Mouse (Mus musculus) gastrocnemius, postnatal 4 days (tissue): ENCODE data around the gene Zfp273. TPM values are rescaled to one million over a fixed set of nuclear protein-coding genes. Genes with fewer than 3 reads are reported as not detected.
A peak's percentile ranks its signal among the peaks of the same experiment; 100 is the strongest.
"Not testable (repeated sequence)": the region's sequence is repeated elsewhere in the genome, so short reads cannot be mapped to it uniquely, and the experiment has no call there.

Experiments
- DNase-seq, 2 experiments: peaks; one replicate each; pipeline ENCODE4 v3.0.0; 2021 to 2022; ENCODE audit warnings: low spot score in 2 of 2, mixed read lengths in 2 of 2
- long read RNA-seq, 2 experiments: library from polyadenylated mRNA; stranded (forward); transcript quantifications; one replicate each; pipeline ENCODE4 v2.0.0; 2021
- total RNA-seq, 2 experiments: library from RNA; stranded (reverse); gene quantifications; 2 replicates each; pipeline ENCODE4 v1.2.3; 2021

Zfp273 gene
- 1 to 10 TPM; 2.4 to 2.7 TPM for total RNA-seq
- long read RNA-seq, experiment 1, partial matches to known transcripts: 0 of 1 reads
- long read RNA-seq, experiment 1, other reads (novel, unspliced or antisense): 0 of 1 reads
- long read RNA-seq, experiment 2: 0 reads

DNA sequence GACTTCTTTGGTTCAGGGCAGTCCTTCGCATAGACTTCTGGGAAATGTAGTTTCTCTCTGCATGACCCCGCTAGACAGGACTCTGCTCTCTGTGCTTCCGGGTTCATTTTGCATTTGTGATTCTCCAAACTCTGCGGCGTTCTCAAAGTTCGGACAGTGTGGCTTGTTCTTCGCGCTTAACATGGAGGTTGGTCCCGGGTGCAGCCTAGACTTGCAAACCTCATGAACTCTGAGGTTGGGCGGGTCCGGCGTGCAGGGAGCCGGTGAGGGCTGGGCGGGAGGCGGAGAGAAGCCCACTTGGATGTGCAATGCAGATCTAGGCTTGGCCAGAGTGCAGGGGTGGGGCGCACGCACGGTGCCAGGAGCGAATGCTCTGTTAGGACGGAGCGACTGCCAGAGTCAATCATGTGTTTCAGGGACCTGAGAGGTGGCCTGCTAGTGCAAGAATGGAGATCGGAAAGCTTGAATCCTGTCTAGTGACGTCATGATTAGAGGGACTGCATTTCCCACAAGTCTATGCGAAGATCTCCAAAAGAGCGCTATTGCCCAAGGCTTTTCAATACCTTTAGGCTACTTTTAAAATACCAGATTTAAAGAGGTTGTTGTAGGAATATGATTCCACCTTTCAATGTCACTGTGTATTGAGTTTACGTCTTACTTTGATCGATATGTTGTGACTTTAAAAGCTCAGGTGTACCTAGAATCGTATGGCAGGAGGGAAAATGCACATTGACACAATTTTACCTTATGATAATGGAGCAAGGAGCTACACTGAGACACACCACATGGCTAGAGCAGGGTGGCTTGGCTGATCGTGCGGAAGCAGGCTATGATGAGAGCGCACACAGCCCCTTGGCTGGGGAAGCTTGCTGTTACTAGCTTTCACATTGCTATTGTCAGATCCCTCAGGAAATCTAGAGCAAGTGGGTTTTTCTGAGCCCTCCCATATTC is at the start of gene Zfp273:
Gene Zfp273, plus strand, starts transcription at position 31 of the 951 bp plus-strand sequence.
- peak; percentile 32 to 67 for DNase-seq

DNA sequence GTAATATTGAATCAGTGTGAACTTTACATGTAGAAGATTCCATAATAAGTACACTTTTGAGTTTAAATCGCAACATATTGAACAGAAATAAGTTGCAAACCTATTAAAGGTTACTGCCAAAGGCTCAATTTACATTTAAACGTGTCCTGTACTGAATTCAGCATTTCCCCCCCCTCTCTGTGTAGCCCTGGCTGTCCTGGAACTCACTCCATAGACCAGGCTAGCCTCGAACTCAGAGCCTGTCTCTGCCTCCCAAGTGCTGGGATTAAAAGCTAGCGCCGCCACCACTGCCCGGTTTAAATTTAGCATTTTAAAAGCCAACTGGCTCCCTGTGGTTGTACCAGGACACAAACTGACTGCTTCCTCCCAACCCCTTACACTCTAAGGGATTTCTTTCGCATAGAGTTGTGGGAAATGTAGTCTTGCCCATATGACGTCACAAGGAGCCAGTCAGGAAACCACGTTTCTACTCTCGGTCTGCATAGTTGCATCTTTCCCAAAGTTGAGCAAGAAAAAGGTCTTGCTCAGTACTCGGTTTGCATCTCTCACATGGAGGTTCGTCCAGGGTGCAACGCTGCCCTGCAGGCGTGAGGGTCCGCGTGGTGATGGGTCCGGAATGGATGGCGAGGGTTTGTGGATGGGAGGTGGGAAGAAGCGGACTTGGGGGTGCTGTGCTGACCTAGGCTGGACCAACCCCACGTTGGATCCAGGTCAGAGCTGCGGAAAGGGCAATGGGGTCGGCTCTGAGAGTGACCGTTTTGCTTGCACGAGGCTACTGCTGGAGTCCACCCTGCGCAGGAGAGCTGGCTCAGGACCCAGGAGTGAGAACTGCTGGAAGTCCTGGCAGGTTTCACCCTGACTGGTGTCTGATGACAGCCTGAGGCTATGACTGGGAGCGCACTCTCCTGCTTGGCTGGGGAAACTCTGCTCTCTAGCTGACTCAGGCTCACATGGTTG is 34.0 kb upstream of the Zfp273 start, which contains the start of gene Zfp493:
Gene Zfp493, plus strand, starts transcription at position 429 of the 957 bp plus-strand sequence.
- DNase-seq: peak; percentile 18 to 47

DNA sequence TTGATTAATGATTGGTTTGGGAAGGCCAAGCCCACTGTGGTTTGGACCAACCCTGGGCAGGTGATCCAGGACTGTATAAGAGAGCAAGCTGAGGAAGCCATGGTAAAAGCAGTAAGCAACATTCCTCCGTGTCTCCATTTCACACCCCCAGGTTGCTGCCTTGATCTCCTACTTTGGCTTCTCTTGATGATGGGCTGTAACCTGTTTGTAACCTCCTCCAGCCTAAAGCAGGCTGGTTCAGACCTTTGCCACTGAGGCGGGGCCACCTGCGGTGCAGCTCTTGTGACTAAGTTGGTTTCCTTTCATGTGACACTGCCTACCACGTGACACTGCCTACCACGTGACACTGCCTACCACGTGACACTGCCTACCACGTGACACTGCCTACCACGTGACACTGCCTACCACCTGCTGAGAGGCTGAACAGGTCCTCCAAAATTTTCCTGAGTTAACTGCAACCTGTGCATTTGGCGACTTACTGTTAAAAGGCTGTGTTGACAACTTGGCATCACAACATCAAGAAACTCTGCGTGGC is 21.6 kb upstream of the Zfp273 start:
- DNase-seq: no peak

DNA sequence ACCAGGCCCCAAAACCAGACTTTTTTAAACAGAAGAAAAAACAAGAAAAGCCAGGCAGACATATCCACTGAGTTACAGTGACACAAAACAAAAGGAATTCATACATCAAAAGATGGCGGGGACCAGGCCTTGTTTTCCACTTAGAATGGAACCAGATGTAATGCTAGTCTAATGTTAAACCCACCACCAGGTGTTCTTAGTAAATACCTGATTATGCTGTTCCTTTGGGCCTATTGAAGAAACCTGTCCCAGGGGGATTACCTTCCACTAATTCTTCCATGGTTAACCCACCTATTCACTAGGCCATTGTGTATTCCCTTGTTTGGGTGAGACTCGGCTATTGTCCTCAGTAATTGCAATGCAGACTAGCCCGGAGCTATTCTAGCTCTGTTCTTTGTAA is 14.9 kb upstream of the Zfp273 start:
- DNase-seq: no peak

DNA sequence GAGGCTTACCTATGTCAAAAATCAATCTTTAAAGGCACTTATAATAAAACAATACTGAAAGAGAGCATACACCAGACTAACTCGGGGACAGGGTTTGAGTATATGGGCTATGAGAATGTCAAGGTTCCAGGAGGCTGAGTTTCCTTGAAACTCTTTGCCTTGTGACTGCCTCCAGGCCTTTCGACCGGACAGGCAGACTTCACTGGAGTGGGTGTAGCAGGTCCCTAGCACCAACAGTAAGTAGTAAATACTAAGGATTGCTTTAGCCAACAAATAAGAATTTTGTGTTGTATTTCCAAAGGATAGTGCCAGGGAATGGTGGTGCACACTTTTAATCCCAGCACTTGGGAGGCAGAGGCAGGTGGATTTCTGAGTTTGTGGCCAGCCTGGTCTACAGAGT is 14.4 kb upstream of the Zfp273 start:
- DNase-seq: not testable (repeated sequence)

DNA sequence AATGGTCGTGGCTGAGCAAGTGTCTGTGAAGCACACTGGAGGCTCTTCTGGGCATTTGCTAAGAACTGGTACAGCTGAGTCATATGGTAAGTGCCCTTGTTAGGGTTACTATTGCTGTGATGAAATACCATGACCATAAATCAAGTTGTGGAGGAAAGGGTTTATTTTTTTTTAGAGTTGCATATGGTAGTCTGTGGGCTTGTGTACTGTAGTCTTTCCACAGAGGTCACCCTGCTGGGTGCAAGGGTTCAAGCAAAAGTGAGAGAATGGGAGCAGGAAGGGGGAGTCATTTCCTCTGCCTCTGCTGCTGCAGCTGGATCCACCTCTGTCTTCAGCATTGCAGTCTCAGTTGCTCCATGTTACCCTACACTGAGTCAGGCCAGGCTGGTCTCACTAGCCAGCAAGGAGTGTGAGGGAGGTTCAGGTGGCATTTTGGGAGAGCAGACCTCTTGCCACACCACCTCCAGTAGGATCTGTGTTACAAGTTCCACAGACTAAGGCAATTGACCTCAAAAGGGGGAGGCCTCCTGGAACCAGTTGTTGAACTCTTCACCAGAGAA is 1.8 kb upstream of the Zfp273 start:
- no peak for DNase-seq

DNA sequence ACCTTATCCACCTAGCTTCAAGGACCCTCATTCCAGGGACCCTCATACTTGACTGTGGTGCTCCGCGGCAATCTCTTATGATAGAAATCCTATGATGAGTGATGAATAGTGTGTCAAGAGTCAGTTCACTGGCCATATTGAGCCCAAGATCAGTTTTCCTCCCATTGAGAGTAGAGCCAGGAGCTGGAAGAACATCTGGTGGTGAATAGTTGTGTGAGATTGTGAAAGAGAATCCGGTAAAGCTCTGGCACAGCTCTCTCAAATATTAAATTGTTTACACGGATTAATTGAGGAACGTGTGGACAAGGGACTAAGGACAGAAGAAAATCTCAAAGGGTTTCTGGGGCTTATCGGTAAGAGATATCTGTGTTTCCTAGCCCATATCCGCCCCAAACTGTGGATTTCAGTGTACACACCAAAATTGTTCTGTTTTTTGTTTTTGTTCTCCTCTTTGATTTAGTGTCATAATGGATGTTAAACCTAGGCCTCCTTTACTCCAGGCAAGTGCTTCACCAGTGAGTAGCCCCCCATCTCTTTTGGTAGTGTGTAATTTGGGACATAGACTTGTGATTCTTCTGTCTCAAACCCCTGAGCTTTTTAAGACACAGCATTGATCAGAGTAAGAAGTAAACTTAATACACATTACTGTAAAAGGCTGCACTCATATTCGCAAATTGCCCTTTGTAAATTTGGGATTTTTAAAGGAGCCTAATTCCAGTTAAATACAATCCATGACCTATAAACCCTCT is 405 bp upstream of the Zfp273 start:
- no peak for DNase-seq

DNA sequence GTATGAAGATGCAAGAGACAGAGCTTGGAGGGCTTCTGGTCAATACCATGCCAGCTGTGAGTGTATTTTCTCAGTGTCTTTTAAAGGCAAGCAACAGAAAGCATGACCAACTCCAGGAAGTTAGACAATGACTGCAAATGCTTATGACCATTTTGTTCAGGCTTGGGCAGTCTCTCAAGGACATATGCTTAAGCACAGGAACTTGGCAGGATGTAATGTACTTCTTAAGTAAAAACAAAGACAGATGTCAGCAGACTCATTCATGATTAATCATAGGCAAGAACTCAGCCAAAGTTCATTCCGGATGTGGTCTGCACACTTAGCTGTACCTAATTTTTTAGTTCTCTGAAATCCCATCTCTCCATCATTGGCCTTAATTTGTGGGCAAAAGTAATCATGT is 5.1 kb downstream of the Zfp273 start:
- no peak for DNase-seq

DNA sequence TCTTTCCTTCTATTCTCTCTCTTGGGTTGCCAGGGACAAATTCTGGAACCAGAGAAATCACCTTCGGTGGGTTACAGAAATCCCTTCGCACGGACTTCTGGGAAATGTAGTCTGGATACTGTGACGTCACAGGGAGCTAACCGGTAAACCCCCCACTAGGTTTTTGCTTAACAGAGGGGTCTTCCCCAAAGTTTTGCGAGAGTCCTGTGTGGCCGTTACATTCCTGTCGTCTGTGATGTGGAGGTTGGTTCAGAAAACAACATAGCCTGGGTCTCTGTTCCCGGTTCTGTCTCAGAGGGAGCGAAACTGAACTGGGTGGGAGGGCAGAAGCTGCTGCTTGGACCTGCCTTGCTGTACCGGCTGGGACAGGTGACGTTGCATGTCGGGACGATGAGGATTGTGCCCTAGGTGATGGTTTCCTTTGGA is 17.4 kb downstream of the Zfp273 start, which contains the start of gene Gm10037:
Gene Gm10037, plus strand, starts transcription at position 196 of the 426 bp plus-strand sequence.
- peak in 1 of 2 experiments; percentile 20 for DNase-seq

DNA sequence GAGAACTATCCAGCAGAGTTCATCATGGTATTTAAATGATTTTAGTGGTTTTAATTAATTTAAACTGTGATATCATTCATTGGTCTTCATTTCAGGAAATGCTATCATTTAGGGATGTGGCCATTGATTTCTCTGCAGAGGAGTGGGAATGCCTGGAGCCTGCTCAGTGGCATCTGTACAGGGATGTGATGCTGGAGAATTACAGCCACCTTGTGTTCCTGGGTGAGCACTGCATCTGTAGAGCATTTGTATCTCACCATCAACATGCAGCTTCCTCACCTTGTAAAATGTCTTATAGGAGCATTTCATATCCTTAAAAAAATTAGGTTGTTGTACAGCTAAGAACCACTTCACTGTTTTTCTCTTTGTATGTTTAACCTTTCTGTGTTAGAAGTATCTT is 19.6 kb downstream of the Zfp273 start:
- not testable (repeated sequence) for DNase-seq

DNA sequence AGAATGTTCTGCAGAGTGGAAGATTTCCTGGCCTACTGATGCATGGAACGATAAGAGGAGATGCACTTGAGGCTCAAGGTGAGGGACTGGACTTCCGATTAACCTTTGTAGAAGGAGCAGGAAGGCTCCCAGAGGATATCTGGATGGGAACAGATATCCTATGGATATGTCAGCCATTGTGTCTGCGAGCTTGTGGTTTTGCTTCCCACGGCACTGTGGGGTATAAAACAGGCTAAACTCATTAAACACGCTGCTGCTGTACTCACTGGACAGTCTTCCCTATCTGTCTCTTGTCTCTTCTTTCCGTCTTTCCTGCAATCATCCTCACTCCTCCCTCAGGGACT is 30.2 kb downstream of the Zfp273 start:
- DNase-seq: no peak

DNA sequence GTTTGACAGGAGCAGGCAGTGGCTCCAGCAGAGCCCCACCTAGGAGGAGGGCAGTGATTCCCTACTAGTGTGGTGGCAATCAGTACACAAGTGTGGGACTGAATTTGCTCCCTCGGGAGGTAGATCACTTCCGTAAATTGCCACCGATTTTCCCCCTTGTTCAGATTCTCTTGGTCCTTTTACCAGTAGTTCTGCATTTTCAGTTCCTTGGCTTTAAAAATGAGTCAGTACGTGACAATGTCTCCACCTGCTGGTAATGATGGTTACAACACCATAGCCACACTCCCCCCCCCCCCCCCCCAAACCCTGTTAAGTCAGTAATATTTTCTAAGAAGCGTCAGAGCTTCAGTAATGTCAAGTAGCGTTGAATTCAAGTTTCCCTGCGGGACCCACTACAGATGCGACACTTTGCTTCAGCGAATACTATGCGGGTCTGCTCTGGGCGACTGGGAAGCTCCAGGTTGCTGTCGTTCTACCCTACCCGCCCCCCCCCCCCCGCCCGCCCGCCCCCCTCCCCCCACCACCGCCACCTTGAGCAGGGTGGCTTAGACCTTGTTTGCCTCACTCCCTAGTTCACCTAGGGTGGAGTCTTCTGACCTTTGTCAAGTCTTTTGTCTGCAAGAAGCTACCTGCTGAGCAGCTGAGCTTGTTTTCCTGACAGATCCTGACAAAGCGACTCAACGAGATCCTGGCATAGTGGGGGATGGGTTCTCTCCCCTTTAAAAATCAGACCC is 30.7 kb downstream of the Zfp273 start:
- DNase-seq: peak in 1 of 2 experiments; percentile 18

DNA sequence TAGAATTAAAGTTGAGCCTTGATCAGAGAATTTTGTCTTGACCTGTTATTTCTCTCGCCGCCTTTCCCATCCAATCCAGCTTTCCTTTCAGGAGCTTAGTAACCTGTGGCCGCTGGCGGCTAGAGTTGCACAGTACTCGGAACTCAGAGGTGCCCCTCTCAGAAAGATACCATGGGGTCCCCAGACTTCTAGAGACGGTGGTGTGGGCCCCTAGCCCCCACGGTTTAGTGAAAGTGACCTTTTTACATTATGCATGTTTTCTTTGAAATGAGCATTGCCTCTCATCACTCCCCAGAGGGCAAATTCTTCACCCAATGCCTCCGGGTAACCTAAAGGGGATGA is 31.3 kb downstream of the Zfp273 start:
- no peak for DNase-seq

DNA sequence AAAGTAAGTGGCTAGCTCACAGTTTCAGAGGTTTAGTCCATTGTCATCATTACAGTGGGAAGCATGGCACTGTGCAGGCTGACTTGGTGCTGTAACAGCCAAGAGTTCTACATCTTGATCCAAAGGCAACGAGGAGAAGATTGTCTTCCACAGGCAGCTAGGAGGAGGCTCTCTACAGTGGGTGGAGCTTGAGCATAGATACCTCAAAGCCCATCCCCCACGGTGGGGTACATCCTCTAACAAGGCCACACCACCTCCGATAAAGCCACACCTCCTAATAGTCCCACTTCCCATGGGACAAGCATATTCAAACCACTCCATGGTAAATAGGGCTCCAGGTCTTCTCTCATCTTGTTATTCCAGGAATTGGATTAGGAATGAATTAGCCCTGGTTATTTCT is 36.8 kb downstream of the Zfp273 start:
- DNase-seq: no peak

DNA sequence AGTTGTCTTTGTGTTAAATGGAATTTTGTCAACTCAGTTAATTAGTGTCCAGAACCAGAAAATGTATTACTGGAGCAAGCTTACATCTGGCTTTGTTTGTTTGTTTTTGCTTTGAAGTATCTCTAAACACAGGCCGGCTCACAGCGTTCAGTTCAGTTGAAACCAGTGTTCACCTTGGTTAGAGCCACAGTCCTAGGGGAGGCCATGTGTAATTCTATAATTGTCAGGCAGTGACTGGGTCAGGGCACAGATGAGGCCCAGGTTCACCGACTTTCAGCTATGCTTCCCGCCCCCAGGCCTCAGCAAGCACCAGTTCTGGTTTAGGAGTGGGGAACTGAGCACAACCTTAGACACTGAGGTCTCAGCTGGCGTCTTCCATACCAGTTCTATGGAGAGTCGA is 39.6 kb downstream of the Zfp273 start:
- no peak for DNase-seq

DNA sequence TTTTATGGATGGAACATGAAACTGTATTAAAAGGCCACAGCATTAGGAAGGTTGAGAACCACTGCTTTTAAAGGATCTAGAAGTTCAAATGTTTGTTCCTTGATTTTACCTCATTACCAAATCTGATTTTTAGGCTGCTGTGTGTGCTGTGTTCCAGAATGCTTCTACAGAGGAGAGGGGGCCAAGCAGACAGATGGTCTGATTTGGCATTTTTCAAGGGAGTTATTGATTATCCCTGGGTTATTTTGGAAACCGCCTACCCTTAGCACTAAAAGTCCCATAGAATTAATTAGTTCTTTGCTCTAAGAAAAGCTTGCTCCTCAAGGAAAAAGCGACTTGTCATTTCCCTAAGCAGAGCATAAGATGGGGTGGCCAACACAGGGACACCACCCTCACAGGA is 40.4 kb downstream of the Zfp273 start:
- no peak for DNase-seq

DNA sequence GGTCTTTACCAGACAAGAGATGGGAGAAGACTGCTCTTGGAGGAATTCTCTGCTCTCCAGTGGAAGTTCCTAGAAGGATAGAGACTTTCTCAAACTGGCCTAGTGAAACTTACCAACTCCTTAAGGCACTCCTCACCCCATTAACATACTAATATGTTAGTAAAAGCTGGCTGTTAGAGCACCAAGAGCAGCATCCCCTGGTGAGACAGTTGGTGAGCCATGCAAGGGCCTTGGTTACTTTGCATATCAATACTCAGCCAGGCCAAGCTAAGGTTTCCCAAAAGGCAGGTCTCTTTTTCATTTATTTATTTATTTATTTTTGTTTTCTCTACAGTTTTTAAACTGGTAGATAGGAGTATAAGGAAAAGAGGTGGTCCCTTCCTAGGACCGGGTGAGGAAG is 43.8 kb downstream of the Zfp273 start:
- no peak for DNase-seq

DNA sequence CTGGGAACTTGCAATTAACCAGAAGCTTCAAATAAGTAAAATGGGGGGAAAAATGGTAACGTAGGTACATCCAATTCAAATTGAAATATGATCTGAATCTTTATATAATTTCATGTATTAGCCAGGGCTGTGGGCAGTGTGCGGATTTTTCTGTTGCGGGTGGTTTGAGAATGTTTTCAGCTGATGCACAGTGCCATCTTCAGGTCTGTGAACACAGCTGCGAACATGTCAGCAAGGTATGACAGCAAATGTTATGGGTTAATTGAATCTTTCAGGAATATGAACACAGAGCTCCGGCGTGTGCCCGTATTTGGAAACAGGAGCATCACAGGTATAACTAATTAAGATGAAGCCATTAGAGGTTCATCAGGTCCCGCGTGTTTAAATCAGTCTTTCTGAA is 49.0 kb downstream of the Zfp273 start:
- DNase-seq: no peak

DNA sequence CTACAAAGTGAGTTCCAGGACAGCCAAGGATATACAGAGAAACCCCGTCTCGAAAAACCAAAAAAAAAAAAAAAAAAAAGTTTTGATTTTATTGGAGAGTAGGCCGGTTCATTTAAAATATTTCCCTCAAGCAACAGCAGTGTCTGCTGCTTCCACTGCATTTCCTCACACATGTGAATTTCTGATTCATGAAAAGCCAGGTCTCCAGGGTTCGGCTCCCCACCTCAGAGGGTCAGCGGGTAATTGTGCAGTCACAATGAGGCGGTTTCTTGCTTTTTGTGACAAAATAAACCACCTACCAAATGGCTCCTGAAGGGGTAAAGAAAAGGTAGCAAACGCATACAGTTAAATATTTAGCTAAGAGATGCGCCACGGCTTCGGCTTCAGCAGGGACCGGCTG is 49.5 kb downstream of the Zfp273 start, which contains the start of gene BC048507:
Gene BC048507, plus strand, starts transcription at position 301 of the 400 bp plus-strand sequence.
- no peak for DNase-seq
